Mouse (Mus musculus) neural tube, embryonic 14.5 days (tissue): Measurements from ENCODE around the gene Kdm6b. TPM values are rescaled to one million over a fixed set of nuclear protein-coding genes. Genes with fewer than 3 reads are reported as not detected.
"Not testable (repeated sequence)": the region's sequence is repeated elsewhere in the genome, so short reads cannot be mapped to it uniquely, and the experiment has no call there.

Experiments used
- ATAC-seq: fragments of 200-750 bp; cut with Nextera tagmentation; 2 replicates; pipeline ENCODE4 v1.8.0; 2017; ENCODE audit warnings: low read depth, mild to moderate bottlenecking, moderate TSS enrichment, moderate library complexity
- H3K27ac ChIP-seq: fragments of 300-500 bp; sonication (generic); 2 replicates; pipeline ENCODE4 v1.5.1; 2014; ENCODE audit warnings: low read depth, mild to moderate bottlenecking, control low read depth, low read length, moderate library complexity, mixed read lengths
- H3K27me3 ChIP-seq: fragments of 300-500 bp; sonication (generic); 2 replicates; pipeline ENCODE4 v1.6.1; 2014; ENCODE audit warnings: low read length; ENCODE audit not compliant: control insufficient read depth, insufficient read depth
- H3K36me3 ChIP-seq: fragments of 300-500 bp; sonication (generic); 2 replicates; pipeline ENCODE4 v1.6.1; 2014; ENCODE audit warnings: low read length, mixed read lengths; ENCODE audit not compliant: control insufficient read depth, insufficient read depth
- H3K4me1 ChIP-seq: fragments of 300-500 bp; sonication (generic); 2 replicates; pipeline ENCODE4 v1.6.1; 2014; ENCODE audit warnings: low read length; ENCODE audit not compliant: control insufficient read depth, insufficient read depth
- H3K4me2 ChIP-seq: fragments of 300-500 bp; sonication (generic); 2 replicates; pipeline ENCODE4 v1.6.1; 2014; ENCODE audit warnings: mild to moderate bottlenecking, low read depth, low read length, control low read depth
- H3K4me3 ChIP-seq: fragments of 300-500 bp; sonication (generic); 2 replicates; pipeline ENCODE4 v1.5.1; 2014; ENCODE audit warnings: low read depth, low read length, control low read depth, mixed read lengths
- H3K9ac ChIP-seq: fragments of 300-500 bp; sonication (generic); replicated peaks from 2 replicates; pipeline ENCODE4 v1.6.1; 2014; ENCODE audit warnings: low read depth, mild to moderate bottlenecking, control low read depth, low read length, mixed read lengths
- H3K9me3 ChIP-seq: fragments of 300-500 bp; sonication (generic); 2 replicates; pipeline ENCODE4 v1.6.1; 2016; ENCODE audit warnings: low read length; ENCODE audit not compliant: control insufficient read depth
- WGBS: fragments of 180-500 bp; shearing (Covaris S2); extraction: QIAGEN DNeasy Blood & Tissue Kit; methylation state at CpG from one replicate; pipeline ENCODE4 v1.1.7; 2014; 5-methylcytosine and 5-hydroxymethylcytosine counted together
- polyA plus RNA-seq: library from polyadenylated mRNA; unstranded; fragments of >200 nt; fragmentation: Nextera tagmentation; extraction: Ambion mirVana; gene quantifications from 2 replicates; pipeline ENCODE4 v1.2.1, GENCODE M21; 2014

The Kdm6b gene
- polyA plus RNA-seq, 1 experiment from 2014 or later, result 37.5 TPM

DNA sequence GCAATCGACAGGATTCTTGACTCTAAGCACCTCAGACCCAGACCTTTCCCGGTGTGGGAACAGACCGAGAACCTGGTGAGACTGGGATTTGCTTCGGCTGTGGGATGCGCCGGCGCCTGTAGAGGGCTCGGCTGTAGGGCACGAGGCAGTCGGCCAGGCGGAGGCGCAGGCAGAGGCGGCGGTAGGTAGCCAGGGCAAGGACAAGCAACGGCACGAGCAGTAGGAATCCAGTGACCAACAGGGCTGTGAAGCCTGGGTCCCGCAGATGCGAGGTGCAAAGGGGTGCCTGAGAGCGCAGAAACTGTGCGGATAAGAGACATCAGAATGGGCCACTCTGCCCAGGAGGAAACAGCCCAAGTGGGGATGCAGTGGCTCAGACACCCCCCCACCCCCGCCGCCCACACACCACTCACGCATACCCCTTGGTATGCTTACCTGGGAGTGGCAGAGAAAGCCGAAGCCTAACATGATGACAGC is 15.9 kb downstream of the Kdm6b start:
- 0 out of 2 replicates have a peak overlapping the region, but pooled peaks have one; percentile 1 for H3K4me3 ChIP-seq
- H3K27me3 ChIP-seq, result no peaks in the 10 kb centered on the region
- 0 out of 2 replicates have a peak overlapping the region, but pooled peaks have one; percentile 12 for H3K27ac ChIP-seq
- peaks cover 11% of the 10 kb centered on the region; the same call in 1 of the 2 replicates for H3K4me1 ChIP-seq
- no peaks in the 10 kb centered on the region for H3K9me3 ChIP-seq
- H3K36me3 ChIP-seq, result peaks cover 30% of the 10 kb centered on the region
- H3K9ac ChIP-seq, result 0 out of 2 replicates have a peak overlapping the region, but pooled peaks have one; percentile 22
- 13% methylated on average over 24 of the region's 24 CpGs for WGBS
- no peak overlapping the region; the same call in 1 of the 2 replicates for H3K4me2 ChIP-seq
- no peak for ATAC-seq

DNA sequence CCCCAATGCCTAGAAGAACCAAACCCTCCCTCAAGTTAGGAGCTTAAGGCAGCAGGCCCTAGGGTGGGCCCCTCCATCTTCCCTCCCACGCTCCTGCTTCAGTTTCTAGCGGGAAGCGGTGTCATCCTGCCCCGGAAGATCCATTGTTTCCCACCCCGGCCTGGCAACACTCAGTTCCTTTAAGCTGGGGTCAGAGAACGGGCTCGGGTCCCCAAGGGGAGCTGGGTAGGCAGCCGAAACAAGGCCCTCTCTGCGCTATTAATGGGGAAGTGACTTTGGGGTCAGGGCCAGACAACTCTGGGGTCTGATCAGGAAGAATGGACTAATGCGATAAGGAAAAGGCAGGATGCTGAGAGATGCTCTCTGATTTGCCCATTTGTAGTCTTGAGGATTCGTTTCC is 16.7 kb downstream of the Kdm6b start:
- no peak for ATAC-seq
- Histone ChIP-seq H3K9ac (peak overlapping the region; percentile 16; the same call in 1 of the 2 replicates), H3K4me1 (peaks cover 11% of the 10 kb centered on the region; the same call in 1 of the 2 replicates), H3K36me3 (peaks cover 21% of the 10 kb centered on the region), H3K9me3 (no peaks in the 10 kb centered on the region), H3K27ac (no peak overlapping the region), H3K4me2 (peak overlapping the region; percentile 88), H3K27me3 (no peaks in the 10 kb centered on the region), H3K4me3 (peak overlapping the region; percentile 64)
- 25% methylated on average over 11 of the region's 11 CpGs for WGBS

GRCm38 (mm10) chr11:69395634-69396373 is 17.7 kb downstream of the Kdm6b start:
- under 1% methylated on average over 48 of the region's 48 CpGs for WGBS
- peak; percentile 91 for ATAC-seq
- Histone ChIP-seq H3K36me3 (peaks cover 12% of the 10 kb centered on the region), H3K9ac (peak overlapping the region; percentile 78), H3K9me3 (no peaks in the 10 kb centered on the region), H3K27ac (peak overlapping the region; percentile 99), H3K4me3 (peak overlapping the region; percentile 64), H3K4me1 (peaks cover 11% of the 10 kb centered on the region; the same call in 1 of the 2 replicates), H3K27me3 (no peaks in the 10 kb centered on the region), H3K4me2 (peak overlapping the region; percentile 88)

DNA sequence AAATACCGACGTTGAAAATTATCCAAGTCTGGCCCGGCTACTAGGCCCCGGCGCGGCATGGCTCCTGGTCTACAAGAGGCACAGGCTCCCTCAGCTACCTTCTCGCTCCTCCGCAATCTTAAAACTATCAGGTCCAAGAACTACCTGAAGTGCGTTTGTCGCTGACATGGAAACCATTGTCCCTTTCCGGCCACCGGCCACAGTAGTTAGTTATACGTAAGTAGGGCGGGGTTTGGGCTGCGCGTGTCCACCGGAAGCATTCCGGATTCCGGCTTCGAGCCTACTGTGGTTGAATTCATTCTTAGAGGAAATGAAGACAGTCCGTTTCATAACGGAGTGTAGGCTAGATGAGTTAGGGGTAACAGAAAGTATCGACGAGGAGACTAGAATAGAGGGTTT is 18.2 kb downstream of the Kdm6b start, which contains the start of the genes Naa38 and Cyb5d1:
Naa38 (plus strand) TSS at position 253 of the 399 bp plus-strand sequence.
Cyb5d1 (minus strand) TSS at position 397 of the 399 bp plus-strand sequence.
- not testable (repeated sequence) for H3K36me3 ChIP-seq, H3K27me3 ChIP-seq, H3K9me3 ChIP-seq
- peak; percentile 81 for ATAC-seq
- H3K4me1 ChIP-seq, result peaks cover 11% of the 10 kb centered on the region; the same call in 1 of the 2 replicates
- H3K4me2 ChIP-seq, result peak within 1 kb of the TSS; percentile 88
- H3K27ac ChIP-seq, result peak within 1 kb of the TSS; percentile 99
- H3K4me3 ChIP-seq, result peak within 1 kb of the TSS; percentile 64
- peak within 1 kb of the TSS; percentile 78 for H3K9ac ChIP-seq
- WGBS, result under 1% methylated on average over 20 of the region's 24 CpGs

DNA sequence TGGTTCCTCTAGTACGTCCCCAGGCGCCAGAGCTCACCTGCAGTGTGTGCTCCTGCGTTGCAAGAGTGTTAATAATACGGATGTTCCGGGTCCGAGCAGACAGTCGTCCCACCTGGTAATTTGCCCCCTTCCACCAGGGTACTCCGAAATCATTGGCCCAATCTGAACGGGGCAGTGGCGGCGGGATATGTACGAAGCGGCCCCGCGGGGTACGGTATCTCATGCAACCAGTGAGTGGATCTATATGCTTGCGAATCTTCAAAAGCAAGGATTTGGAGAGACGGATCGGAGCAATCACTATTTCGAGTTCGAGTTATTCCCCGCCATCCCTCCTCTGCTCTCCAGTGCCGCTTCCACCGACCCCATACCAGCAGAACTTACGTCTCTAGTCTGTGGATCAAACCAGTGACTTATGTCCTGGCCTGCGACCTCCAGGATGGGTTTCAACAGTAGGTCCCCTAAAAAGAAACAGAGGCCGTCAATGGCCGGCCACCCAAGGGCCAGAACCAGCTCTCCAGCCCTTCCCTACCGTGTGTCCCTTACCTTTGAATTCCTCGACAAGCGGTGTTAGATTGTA is 18.8 kb downstream of the Kdm6b start:
- not testable (repeated sequence) for ATAC-seq, H3K36me3 ChIP-seq, H3K27me3 ChIP-seq, H3K9me3 ChIP-seq
- Histone ChIP-seq H3K27ac (peak overlapping the region; percentile 99; the same call in 1 of the 2 replicates), H3K9ac (peak overlapping the region; percentile 78), H3K4me3 (peak overlapping the region; percentile 64), H3K4me1 (peaks cover 11% of the 10 kb centered on the region; the same call in 1 of the 2 replicates), H3K4me2 (peak overlapping the region; percentile 88)
- WGBS, result 2% methylated on average over 31 of the region's 31 CpGs

- H3K4me2 ChIP-seq, result no peak overlapping the region
- peak; percentile 50; the same call in 1 of the 2 replicates for ATAC-seq
- H3K4me3 ChIP-seq, result no peak overlapping the region
- no peaks in the 10 kb centered on the region for H3K36me3 ChIP-seq
- no peaks in the 10 kb centered on the region for H3K27me3 ChIP-seq
- H3K4me1 ChIP-seq, result peaks cover 5% of the 10 kb centered on the region; the same call in 1 of the 2 replicates
- H3K9ac ChIP-seq, result no peak overlapping the region
- H3K27ac ChIP-seq, result no peak overlapping the region
- WGBS, result 52% methylated on average over 10 of the region's 10 CpGs
- no peaks in the 10 kb centered on the region for H3K9me3 ChIP-seq
Observed at GRCm38 (mm10) chr11:69390400-69391034, 23.0 kb downstream of the Kdm6b start.

GRCm38 (mm10) chr11:69389531-69390399 is 23.7 kb downstream of the Kdm6b start:
- H3K9ac ChIP-seq, result no peak overlapping the region
- ATAC-seq, result no peak; the same call in 1 of the 2 replicates
- 64% methylated on average over 14 of the region's 14 CpGs for WGBS

GRCm38 (mm10) chr11:69388680-69389079 is 24.8 kb downstream of the Kdm6b start:
- 97% methylated on average over 4 of the region's 4 CpGs for WGBS
- no peaks in the 10 kb centered on the region for H3K4me1 ChIP-seq
- no peak overlapping the region for H3K4me3 ChIP-seq
- no peaks in the 10 kb centered on the region for H3K9me3 ChIP-seq
- H3K27me3 ChIP-seq, result no peaks in the 10 kb centered on the region
- no peak for ATAC-seq
- no peak overlapping the region for H3K27ac ChIP-seq
- H3K36me3 ChIP-seq, result no peaks in the 10 kb centered on the region
- no peak overlapping the region for H3K4me2 ChIP-seq
- H3K9ac ChIP-seq, result no peak overlapping the region

More at GRCm38 (mm10) chr11:69389531-69390399, 23.7 kb downstream of the Kdm6b start:
- no peaks in the 10 kb centered on the region for H3K9me3 ChIP-seq
- H3K27ac ChIP-seq, result no peak overlapping the region
- H3K4me1 ChIP-seq, result peaks cover 5% of the 10 kb centered on the region; the same call in 1 of the 2 replicates
- no peak overlapping the region for H3K4me2 ChIP-seq
- H3K4me3 ChIP-seq, result no peak overlapping the region
- no peaks in the 10 kb centered on the region for H3K27me3 ChIP-seq
- H3K36me3 ChIP-seq, result no peaks in the 10 kb centered on the region
